Mouse (Mus musculus) c-Kit-positive CD71-negative TER-119-negative erythroid progenitor cells, embryonic 14.5 days (primary cell): ENCODE data around the gene Kmt5c.

Experiments used
- DNase-seq: peaks from one replicate; pipeline ENCODE4 v3.0.0-alpha.2; 2013; ENCODE audit warnings: low read depth

Gene Kmt5c

GRCm38 (mm10) chr7:4746326-4746980 is 6.5 kb downstream of the Kmt5c start:
- DNase-seq = no peak

DNA sequence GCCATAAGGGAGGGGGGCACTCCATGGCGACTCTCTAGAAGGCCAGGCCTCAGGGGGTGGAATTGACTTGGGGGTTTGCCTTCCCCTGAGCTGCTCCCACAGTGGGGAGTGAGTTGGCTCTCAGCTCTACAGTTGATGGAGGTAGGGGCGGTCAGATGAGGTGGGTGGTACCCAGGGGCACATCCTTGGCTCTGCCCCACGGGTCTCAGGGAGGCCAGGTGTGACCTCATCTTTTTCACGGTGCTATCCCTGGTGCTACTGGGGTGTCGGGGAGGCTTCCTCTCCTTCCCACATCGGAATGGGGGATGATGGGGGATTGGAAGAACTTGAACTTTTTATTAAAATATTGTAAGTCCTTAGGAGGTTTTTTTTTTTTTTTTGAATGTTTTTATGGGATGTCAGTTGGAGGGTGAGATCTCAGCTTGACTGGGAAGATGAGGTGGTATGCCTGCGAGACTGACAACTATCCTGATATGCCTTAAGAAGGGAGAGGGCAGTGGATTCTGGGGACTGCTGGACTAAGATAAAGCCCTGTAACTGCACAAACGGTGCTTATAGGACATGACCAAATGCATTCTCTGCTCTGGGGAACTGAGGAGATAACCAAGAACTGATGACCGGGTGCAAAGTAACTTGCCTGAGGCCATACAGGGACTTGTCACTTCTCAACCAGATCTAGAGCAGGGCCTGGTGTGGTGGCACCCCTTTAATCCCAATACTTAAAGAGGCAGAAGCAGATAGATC is 7.4 kb downstream of the Kmt5c start:
- DNase-seq = no peak

DNA sequence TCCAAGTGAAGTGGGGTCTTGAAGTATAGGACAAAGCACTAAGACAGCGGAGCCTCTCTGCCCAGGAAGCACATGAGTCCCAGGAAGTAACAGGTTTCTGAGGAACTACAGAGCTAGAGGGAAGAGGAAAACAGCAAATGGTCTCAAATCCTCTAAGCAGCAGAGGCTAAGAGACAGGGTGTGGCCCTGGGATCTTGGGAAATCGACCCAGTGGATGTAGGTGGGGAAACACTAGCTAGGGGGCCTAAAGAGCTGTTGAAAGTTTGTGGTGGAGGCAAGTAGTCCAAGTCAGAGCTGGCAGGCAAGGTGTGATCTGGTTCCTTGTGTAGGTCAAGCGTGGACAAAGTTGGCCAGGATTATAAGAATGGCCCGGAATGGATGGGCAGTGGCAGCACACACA is 8.4 kb downstream of the Kmt5c start:
- DNase-seq = no peak

GRCm38 (mm10) chr7:4749169-4749568 is 9.3 kb downstream of the Kmt5c start:
- no peak for DNase-seq

DNA sequence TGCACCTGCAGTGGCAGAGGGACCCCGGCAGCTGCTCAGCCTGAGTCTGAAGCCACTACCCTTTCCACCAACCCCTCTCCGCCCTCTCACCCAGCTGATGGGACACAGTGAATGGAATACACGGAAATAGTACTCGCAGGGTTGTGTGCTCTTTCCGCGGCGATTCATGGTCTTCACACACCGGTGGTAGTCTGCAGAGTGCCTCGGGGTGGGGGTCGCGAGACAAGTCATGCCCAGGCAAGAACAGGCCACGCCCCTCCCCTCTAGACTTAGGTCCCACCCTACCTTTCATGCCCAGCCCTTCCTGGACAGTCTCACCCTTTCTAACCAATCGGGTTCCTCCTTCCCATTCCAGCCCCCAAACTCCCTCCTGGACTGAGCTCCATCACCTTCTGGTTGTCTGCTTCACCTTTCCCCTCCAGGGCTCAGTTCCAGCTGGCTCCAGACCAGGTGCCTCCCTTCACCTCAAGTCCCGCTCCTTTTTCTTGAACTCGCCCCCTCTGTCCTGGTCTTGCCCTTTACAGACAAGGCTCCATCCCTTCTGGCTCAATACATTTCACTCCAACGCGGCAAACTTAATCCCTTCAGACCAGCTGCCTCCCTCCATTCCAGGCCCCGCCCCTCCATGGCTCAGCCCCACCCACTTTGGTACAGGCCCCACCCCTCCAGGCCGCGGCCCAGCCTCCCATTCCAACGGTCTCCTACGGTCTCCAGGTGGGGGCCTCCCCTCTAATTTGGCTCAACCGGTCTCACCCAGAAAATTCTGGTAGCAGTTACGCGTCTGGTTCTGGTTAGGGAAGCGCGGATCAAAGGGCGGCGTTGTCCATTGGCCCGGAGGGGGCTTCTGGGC is 12.3 kb downstream of the Kmt5c start:
- DNase-seq = no peak

GRCm38 (mm10) chr7:4752821-4753570 is 13.1 kb downstream of the Kmt5c start, which contains the start of gene Cox6b2:
Cox6b2 (minus strand) TSS chr7:4753094.
- DNase-seq = peak; percentile 86

DNA sequence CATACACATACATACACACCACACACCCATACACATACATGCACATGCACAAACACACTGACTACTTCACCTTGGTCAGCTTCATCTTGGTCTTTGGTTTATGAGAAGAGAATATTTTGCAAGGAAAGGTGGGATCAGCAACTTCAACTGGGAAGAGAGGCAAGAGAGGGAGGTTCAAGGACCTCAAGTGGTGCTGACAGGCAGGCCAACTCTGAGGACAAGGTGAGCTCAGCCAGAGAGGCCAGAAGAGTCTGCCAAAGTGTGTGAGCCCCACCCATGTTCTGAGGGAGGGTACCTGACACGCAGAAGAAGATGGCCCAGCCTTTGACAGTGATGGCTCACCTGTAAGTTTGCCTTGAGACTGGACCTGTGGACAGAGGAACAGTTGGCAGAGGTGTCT is 19.8 kb downstream of the Kmt5c start:
- DNase-seq = no peak

DNA sequence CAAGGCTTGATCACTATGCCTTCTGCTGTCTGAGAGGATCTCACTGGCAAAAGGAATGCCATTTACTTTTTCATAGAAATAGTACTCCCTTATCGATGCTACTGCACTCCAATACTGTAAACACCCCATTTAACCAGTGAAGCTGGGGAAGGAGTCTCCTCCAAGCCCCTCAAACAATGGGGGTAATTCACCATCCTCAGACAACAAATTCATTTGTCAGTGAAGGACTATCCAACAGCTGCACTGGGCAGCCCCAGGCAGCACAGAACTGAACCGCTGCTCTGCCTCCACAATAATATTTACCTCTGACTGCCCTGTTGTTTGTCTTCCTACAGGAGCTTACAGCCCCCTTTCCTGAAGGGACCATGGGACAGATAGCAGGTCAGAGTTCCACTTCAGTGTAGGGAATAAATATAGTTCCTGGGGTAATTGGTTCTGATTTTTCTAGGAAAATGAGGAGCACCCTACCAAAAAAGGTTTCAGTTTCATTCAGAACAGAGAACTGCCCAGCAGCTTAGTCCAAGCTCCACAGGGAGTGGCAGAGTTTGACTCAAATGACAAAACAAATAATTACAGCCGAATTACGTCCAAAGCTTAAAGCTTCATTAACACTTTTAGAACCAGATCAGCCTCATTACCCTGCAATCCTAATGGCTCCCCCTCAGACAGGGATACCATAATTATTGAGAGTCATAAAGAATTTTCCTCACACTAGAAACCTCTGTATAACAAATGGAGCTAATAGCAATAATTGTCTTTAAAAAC is 25.2 kb downstream of the Kmt5c start:
- no peak for DNase-seq

- DNase-seq = no peak
Observed at GRCm38 (mm10) chr7:4771202-4771601, 31.3 kb downstream of the Kmt5c start, which contains the start of gene Fam71e2. Fam71e2 (minus strand) TSS chr7:4771302.

DNA sequence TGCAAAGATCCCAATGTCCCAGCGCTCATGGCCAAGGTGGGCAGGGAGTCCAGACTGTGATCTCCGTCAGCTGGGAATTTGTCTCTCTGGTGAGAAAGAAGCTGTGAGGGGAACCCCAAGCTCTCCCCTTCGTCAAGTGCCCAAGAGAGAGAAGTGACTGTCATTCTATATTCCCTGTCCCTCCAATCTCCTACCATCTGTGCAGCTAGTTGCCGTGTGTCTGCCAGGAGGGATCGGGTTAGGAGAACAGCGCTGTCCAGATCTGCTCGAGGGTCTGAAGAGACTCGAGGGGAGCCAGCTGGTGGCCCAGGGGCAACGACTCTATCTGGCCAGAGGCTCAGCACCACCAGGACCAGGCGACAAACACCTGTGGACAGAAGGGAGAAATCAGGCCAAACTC is 36.2 kb downstream of the Kmt5c start:
- no peak for DNase-seq

- DNase-seq = no peak
Observed at GRCm38 (mm10) chr7:4776861-4777830, 37.2 kb downstream of the Kmt5c start.

DNA sequence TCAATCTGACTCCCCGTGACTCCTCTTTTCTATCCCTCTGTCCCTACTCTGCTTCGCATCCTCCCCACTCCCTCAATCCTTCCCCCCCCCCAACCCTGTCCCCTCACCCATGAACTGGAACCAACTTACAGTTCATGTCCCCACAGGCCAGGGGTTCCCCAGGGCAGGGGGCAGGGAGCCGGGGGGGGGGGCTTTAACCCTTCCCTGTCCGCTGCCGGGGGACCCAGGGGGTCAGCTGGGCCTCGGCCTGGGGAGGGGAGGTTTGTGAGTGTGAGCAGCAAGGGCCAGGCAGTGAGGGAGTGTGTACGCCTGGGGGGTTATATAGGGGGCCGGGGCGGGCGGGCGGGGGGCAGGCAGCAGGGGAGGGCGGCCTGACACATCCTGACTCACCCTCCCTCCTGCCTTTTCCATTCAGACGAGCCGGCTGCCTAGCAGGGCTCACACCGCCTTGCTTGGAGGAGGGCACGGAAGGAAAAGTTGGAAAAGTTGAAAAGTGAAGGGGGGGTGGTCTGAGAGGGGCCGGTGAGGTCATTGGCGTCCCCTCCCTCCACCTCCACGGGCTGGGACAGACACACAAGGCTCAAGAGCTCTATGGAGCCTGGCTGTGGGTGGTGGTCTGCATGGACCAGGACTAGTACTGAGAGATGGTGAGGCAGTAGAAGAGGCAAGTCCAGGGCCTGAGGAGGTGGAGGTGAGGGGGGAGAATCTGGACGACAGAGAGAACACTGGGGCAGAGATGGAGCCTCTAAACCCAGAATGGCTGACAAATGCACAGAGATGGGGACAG is 38.1 kb downstream of the Kmt5c start:
- DNase-seq = no peak

- DNase-seq = no peak
Observed at GRCm38 (mm10) chr7:4779921-4780320, 40.0 kb downstream of the Kmt5c start.

DNA sequence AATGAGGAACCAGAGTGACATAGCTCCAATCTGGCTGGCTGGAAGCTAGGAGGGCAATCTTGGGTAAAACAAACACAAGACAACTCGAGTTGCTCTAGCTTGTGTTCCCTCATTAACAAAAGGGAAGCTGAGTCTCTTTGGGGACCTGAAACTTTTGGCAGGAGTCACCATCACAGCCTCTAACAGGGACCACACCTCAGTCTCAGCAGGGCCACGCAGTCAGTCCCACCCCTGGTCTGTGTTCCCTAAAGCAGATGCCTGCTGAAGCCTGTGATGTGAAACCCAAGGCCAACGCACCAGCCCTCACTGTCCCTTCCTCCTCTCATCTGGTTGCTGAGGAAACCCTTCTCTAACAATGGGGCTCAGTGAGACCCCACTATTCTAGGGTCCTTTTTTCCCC is 42.2 kb downstream of the Kmt5c start:
- no peak for DNase-seq

DNA sequence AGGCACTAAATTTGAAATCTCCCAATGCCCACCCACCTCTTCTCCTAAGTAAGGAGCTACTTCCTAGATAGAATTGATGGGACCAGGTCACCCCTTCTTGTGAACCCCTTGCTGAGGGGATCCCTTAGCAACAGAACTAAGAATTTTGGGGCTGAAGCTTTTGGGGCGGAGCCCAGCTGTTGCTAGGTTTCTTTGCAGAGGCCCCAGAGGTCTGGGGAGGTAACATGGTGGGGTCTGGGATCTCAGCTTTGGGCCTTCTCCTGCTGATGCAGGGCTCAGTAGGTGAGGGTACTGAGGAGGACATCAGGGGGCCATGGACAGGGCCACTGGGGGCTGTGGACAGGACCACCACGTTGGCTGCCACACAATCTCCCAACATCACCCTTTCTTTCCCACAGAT is 42.8 kb downstream of the Kmt5c start, which contains the start of the genes Il11 and Tmem190:
Il11 (minus strand) TSS at position 101 of the 400 bp plus-strand sequence.
Tmem190 (plus strand) TSS at position 179 of the 400 bp plus-strand sequence.
- no peak for DNase-seq

- DNase-seq = no peak
Observed at GRCm38 (mm10) chr7:4783667-4784268, 43.9 kb downstream of the Kmt5c start.

GRCm38 (mm10) chr7:4788499-4789435 is 48.9 kb downstream of the Kmt5c start:
- no peak for DNase-seq
